Mouse (Mus musculus): Measurements from ENCODE around the gene Pecr.

DNA sequence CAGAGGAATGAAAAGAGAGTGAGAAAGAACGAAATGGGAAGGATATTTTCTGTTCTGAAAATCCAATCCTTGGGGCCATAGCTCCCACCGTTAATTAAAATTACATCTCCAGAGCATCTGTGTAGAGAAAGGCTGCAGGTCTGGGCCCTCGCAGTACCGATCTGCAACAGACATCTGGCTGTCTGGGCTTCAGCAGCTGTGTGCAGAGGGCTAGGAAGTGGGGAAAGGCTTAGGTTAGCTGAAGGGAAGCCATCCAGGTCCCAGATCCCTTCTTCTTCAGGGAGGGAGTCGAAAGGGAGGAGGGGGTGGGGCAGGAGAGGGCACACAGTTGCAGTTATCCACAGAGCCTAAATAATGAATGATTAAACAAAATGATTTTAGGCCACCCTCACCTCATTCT, 425 bp upstream of the Pecr start:
- TF ChIP-seq CTCF (IDR thresholded peaks at IDR 0.05; ENCODE audit: low read depth) (no peak), EP300 (IDR thresholded peaks at IDR 0.05; ENCODE audit: low read depth) (no peak)

Data from liver, postnatal 0 days (tissue).